Mouse (Mus musculus): Measurements from ENCODE around the gene Tradd. TPM values are rescaled to one million over a fixed set of nuclear protein-coding genes. Genes with fewer than 3 reads are reported as not detected.
"Not testable (repeated sequence)": the region's sequence is repeated elsewhere in the genome, so short reads cannot be mapped to it uniquely, and the experiment has no call there.

Tradd gene
- polyA plus RNA-seq, 1 experiment from 2014 or later: 25.0 TPM

DNA sequence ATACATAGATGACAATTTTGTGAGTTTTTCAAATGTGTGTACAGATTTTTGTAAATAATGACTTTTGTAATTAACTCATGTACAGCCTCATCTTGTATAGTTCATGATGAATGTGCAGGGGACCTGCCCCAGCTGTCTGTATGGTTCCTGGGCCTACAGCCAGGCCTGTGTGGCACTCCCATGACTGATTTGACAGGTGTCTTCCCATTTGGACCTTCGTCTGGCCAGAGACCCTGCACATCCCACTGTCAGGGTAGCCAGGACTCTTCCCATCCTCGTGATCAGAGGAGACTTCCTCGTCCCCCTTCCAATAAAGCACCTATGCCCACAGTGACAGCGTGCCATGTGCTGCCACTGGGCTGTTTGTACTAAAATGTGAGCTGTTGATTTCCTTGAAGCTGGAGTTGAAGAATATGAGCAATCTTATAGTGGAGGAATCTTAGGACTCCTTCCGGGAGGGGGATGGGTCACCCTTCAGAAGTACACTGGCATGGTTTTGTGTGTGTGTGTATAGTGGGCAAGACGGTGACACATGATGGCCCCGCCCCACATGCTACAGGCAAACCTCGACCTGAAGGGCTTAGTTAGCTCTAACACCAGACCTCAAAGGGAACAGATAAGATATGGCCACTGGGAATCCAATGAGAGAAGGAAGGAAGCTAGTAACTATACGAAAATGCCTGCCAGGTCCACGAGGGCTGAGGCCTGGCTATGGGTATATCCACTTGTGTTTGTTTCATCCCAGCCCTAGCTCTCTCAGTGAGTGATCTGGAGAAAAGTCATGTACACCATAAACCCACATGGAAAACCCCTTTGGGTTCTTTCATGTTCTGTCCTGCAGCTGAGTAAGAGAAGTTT is 11.5 kb downstream of the Tradd start:
- Histone ChIP-seq H3K27ac (replicated peaks) (no peak overlapping the region), H3K36me3 (peaks cover 51% of the 10 kb centered on the region), H3K4me2 (0 out of 2 replicates have a peak overlapping the region, but pooled peaks have one; percentile 96), H3K4me3 (no peak overlapping the region), H3K4me1 (replicated peaks) (peaks cover 18% of the 10 kb centered on the region), H3K9ac (no peak overlapping the region), H3K9me3 (no peaks in the 10 kb centered on the region), H3K27me3 (peaks cover 30% of the 10 kb centered on the region)
- ATAC-seq (ENCODE audit: low read depth): no peak
- WGBS: 89% methylated on average over 10 of the region's 10 CpGs

DNA sequence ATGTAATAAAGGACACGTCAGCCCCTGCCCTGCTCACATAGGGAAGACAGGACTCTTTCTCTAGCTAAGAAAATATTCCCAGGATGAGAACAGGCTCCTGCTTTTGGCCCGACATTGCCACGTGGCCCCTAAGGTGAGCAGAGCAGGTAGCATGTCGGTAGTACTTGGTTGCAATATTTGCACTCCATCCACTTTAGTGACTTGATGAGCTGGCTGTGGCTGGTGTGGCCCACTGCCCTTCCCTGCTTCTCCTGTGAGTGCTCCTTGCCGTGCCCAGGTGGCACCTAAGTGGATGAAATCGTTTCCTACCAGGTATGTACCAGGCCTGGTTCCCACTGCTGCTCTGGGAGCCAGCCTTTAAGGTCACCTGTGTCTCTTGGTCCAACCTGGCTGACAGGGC is 12.5 kb downstream of the Tradd start:
- H3K4me3 ChIP-seq: no peak overlapping the region
- peaks cover 23% of the 10 kb centered on the region for H3K27me3 ChIP-seq
- no peaks in the 10 kb centered on the region for H3K9me3 ChIP-seq
- no peak overlapping the region for H3K9ac ChIP-seq
- no peak overlapping the region for H3K4me2 ChIP-seq
- peaks cover 18% of the 10 kb centered on the region for H3K4me1 ChIP-seq (replicated peaks)
- no peak overlapping the region for H3K27ac ChIP-seq (replicated peaks)
- H3K36me3 ChIP-seq: peaks cover 61% of the 10 kb centered on the region
- WGBS: 95% methylated on average over 6 of the region's 6 CpGs
- ATAC-seq (ENCODE audit: low read depth): no peak

DNA sequence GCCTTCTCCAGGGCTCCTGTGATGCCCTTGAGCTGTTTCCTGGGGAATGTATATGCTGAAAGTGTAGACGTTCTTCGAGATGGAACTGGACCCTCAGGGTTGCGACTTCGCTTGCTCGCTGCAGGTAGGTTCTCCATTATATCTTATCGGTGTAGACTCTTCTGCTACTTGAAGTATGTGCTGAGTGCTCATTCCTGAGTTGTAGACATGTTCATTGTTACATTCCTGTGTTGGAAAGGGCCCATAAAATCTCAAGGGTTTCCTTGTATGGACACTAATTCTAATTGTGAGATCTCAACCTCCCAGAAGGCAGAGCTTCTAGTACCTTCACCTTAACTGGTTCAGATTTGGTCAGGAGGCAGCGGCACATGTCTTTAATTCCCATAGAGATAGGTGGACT is 23.4 kb downstream of the Tradd start:
- Histone ChIP-seq H3K9me3 (no peaks in the 10 kb centered on the region), H3K4me2 (no peak overlapping the region), H3K4me1 (replicated peaks) (no peaks in the 10 kb centered on the region), H3K36me3 (peaks cover 53% of the 10 kb centered on the region), H3K9ac (no peak overlapping the region), H3K27ac (replicated peaks) (no peak overlapping the region), H3K27me3 (no peaks in the 10 kb centered on the region), H3K4me3 (no peak overlapping the region)
- WGBS: 99% methylated on average over 7 of the region's 7 CpGs
- ATAC-seq (ENCODE audit: low read depth): no peak

DNA sequence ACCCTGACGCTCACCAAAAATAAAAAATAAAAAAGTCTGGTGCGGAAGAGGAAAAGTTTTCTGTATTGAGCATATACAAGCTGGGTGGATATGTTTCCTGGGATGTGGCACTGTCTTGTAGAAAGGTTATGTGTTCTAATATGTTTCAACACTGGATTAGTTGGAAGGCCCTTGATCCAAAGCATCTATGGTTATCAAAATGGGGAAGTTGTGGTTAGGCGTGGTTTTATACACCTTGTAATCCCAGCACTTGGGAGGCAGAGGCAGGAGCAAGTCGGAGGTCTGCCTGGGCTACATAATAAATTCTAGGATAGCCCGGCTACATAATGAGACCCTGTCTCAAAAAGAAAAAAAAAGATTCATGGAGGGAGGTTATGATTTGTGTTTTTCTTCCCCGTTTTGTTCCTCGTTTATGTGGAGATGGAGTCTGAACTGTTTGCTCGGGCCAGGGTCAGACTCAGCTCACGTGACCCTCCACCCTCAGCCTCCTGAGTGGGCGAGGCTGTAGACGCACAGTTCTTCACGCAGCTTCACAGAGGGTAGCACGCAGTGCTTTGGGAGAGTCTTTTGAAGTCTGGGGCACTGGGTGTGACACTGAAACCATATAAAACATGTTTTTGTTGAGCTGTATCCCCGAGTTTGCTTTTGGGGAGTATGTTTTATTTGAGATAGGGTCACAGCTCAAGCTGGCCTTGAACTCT is 26.8 kb downstream of the Tradd start:
- peaks cover 55% of the 10 kb centered on the region for H3K36me3 ChIP-seq

DNA sequence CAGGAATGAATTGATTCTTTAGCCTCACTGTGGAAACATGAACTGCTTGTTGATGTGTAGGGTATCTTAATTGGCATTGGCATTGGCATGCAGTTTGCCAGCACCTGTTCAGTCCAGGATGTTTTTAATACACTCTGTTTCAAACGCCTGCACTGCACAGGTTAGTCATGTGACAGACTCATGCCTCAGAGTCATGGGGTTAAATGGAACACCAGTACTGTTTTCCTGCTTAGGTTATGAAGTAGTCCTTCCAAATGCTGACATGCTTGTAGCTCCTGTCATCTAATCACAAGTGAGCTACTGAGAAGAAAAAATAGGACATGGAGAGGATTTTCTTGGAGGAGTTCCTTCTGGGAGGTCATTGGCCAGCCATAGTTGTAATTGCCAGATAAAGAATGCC is 29.2 kb downstream of the Tradd start:
- Histone ChIP-seq H3K9ac (no peak overlapping the region), H3K4me2 (no peak overlapping the region), H3K27ac (replicated peaks) (no peak overlapping the region), H3K9me3 (no peaks in the 10 kb centered on the region), H3K27me3 (no peaks in the 10 kb centered on the region), H3K36me3 (peaks cover 34% of the 10 kb centered on the region), H3K4me1 (replicated peaks) (no peaks in the 10 kb centered on the region), H3K4me3 (no peak overlapping the region)
- WGBS: 86% methylated on average over 1 of the region's 1 CpGs
- ATAC-seq (ENCODE audit: low read depth): no peak

More for the DNA sequence above, 26.8 kb downstream of the Tradd start:
- no peak overlapping the region for H3K9ac ChIP-seq
- H3K27me3 ChIP-seq: no peaks in the 10 kb centered on the region
- ATAC-seq (ENCODE audit: low read depth): no peak
- no peaks in the 10 kb centered on the region for H3K4me1 ChIP-seq (replicated peaks)
- H3K9me3 ChIP-seq: no peaks in the 10 kb centered on the region
- H3K4me3 ChIP-seq: no peak overlapping the region
- WGBS: 91% methylated on average over 14 of the region's 14 CpGs
- no peak overlapping the region for H3K27ac ChIP-seq (replicated peaks)
- H3K4me2 ChIP-seq: no peak overlapping the region

DNA sequence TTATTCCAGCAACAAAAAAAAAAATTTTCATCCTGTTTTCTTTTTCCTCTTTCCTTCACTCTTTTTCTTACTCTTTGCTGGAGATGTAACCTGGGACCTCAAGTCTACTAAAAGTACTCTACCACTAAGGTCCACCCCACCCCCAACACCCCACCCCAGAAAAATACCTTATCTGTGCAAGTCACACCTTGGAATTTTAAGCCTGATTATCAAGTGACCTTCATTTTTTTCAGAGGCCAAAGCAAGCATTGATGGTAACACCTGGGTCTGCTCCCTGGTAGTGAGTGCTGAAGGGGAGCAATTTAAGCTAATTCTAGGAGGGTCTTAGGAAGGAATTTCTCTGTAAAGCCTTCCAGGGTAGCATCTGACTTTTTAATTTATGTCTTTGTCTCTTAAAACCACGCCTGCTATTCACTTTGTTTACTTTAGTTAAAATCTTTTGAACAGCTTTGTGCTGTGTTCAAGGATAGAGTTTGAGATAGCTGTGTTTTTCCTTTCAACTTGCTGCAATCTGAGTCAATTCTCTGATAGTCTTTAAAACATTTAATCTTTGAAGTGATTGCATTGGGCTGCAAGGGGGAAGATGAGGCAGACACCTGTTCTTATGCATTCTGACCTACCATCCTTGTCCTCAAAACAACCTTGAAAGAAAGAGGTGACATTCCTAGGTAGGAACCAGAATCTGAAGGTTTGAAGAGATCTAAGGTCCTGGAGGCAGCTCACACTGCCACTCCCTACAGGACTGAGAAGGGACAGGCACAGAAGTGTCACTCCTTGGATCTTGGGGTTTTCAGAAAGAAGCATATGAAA is 31.1 kb downstream of the Tradd start:
- no peak overlapping the region for H3K4me3 ChIP-seq
- H3K27ac ChIP-seq (replicated peaks): no peak overlapping the region
- H3K27me3 ChIP-seq: no peaks in the 10 kb centered on the region
- H3K9me3 ChIP-seq: no peaks in the 10 kb centered on the region
- ATAC-seq (ENCODE audit: low read depth): no peak
- H3K36me3 ChIP-seq: peaks cover 17% of the 10 kb centered on the region; the same call in 1 of the 2 replicates
- no peaks in the 10 kb centered on the region for H3K4me1 ChIP-seq (replicated peaks)
- H3K4me2 ChIP-seq: no peak overlapping the region
- WGBS: 83% methylated on average over 1 of the region's 1 CpGs
- no peak overlapping the region for H3K9ac ChIP-seq

DNA sequence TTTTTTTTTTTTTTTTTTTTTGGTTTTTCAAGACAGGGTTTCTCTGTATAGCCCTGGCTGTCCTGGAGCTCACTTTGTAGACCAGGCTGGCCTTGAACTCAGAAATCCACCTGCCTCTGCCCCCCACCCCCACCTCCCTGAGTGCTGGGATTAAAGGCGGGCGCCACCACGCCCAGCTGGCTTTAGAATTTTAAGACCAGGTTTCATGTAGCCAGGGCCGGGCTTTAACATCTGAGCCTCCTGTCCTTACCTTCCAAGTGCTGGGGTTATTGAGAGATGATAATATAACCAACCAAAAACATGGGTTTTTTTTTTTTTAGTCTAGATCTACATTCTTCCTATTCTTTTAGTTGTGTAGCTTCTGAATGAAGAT is 32.1 kb downstream of the Tradd start:
- H3K27ac ChIP-seq (replicated peaks); ATAC-seq (ENCODE audit: low read depth); H3K27me3 ChIP-seq; H3K4me1 ChIP-seq (replicated peaks); H3K4me2 ChIP-seq; H3K9me3 ChIP-seq; H3K4me3 ChIP-seq; H3K9ac ChIP-seq: not testable (repeated sequence)
- peaks cover 17% of the 10 kb centered on the region; the same call in 1 of the 2 replicates for H3K36me3 ChIP-seq
- 97% methylated on average over 4 of the region's 4 CpGs for WGBS

DNA sequence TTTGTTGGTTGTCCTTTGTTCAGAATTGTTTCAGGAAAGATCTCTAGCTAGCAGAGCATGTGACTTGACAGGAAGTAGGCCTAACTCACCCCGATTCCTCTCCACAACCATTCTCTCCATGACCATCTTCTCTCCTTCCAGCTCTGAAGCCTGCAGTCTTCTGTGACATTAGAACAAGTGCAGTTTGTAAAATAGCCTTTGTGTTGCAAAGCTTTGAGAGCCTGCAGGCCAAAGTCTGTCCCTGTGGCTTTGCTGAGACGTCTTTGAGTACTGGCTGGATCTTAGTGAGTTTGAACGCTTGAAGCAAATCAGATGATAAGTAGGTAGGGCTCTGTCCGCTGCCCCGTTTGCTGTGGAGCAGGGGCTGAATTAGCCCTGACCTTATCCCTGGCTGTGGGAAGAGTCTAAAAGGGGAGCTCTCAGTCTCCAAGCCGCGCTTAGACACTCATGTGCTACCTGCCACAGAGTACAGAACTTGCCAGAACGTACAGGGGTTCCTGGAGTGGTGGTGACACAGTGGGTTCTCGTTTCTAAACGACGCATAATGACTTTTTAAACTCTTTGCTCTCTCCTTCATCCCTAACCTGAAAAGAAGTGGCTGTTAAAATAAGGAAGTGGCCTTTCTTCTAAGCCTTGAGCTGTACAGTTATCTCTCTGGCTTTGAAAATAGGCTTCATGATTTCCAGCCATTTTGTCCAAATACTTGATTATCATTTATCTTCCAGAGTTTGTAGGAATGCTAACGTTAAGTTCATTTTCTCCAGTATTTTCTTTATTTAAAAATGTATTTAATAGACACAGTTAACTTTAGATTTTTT is 32.7 kb downstream of the Tradd start:
- Histone ChIP-seq H3K9ac (no peak overlapping the region), H3K9me3 (no peaks in the 10 kb centered on the region), H3K27ac (replicated peaks) (no peak overlapping the region), H3K4me2 (no peak overlapping the region), H3K36me3 (peaks cover 17% of the 10 kb centered on the region; the same call in 1 of the 2 replicates), H3K4me3 (no peak overlapping the region), H3K27me3 (no peaks in the 10 kb centered on the region), H3K4me1 (replicated peaks) (0 out of 2 replicates have a peak, but pooled peaks cover 3% of the 10 kb centered on the region)
- ATAC-seq (ENCODE audit: low read depth): no peak
- WGBS: 89% methylated on average over 12 of the region's 12 CpGs

DNA sequence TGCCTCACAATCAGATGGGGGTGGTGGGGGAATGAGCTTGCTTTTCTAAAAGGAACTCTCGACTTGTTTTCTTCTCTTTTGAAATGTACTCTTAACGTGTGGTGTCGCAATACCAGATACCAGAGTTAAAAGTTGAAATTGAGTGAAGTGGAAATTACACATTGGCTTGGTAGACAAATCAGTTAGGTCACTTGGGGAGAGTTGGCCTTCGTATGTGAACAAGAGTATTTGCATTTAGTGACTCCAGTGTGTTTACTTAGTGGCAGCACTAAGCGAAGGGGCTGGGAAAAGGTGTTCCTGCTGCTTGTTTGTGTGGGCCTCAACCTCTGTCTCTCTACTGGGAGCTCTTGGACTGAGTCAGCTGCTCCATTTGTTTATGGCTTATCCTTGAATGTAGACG is 38.5 kb downstream of the Tradd start:
- Histone ChIP-seq H3K36me3 (no peaks in the 10 kb centered on the region), H3K9ac (peak overlapping the region; percentile 90), H3K27me3 (no peaks in the 10 kb centered on the region), H3K9me3 (no peaks in the 10 kb centered on the region), H3K4me1 (replicated peaks) (peaks cover 23% of the 10 kb centered on the region), H3K27ac (replicated peaks) (no peak overlapping the region), H3K4me3 (peak overlapping the region; percentile 96), H3K4me2 (peak overlapping the region; percentile 87)
- 25% methylated on average over 6 of the region's 6 CpGs for WGBS
- no peak for ATAC-seq (ENCODE audit: low read depth)

DNA sequence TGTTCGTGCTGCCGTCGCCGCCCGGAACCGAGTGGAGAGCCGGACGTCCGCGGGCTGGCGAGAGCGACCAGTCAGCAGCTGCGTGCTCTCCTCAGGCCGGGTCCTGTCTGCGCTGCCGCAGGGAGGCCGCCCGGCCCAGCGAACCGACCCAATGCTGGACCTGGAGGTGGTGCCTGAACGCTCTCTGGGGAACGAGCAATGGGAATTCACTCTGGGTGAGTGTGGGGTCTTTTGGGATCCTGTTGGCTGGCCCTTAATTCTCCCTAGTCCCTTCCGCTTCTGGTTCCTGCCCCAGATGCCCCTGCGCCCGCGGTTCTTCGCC is 39.2 kb downstream of the Tradd start:
- Histone ChIP-seq H3K36me3 (no peaks in the 10 kb centered on the region), H3K27me3 (no peaks in the 10 kb centered on the region), H3K4me2 (peak overlapping the region; percentile 87), H3K9me3 (no peaks in the 10 kb centered on the region), H3K4me1 (replicated peaks) (peaks cover 23% of the 10 kb centered on the region), H3K9ac (peak overlapping the region; percentile 90), H3K4me3 (peak overlapping the region; percentile 96), H3K27ac (replicated peaks) (peak overlapping the region; percentile 85)
- WGBS: under 1% methylated on average over 27 of the region's 27 CpGs
- ATAC-seq (ENCODE audit: low read depth): no peak; the same call in 1 of the 2 replicates

DNA sequence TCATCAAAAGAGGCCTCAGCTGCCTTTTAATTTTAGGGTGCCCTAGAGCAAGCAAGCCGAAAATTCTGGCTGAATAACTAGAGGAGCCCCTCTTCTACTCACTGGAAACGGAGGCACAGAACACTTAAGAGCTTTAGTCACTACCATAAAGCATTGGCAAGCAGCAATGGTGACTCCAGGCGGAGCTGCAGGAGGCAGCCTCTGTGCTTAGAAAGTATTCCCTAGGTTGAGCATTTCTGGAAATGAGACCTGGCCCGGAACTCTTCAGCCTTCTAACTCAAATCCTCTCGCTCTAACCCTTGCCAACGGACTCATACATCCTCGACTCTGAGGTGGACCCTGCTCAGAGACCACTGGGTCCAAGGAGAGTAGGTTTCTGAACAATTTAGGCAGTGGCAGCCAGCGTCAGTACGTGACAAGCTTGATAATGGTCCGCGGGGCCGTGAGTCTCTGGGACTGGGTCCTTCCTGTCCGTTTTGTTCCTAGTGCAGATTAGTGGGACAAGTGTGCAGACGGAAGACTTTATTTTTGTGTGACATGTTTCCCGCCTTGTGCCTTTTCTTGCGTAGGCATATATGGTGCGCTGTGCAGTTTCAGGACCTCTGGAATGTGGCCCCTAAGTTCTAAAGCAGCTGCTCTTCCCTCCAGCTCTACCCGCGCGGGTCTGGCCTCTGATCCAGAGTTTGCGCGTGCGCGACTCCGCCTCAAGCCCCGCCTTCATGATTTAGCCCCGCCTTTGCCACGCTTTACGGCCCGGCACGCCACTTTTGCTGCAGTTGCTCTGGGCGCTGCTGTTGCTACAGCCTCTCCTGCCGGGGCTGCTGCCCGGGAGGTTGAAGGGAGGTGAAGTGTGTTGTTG is 39.8 kb downstream of the Tradd start, which contains the start of gene D230025D16Rik:
TSS of gene D230025D16Rik (plus strand) at position 733 of the 859 bp plus-strand sequence.
- Histone ChIP-seq H3K4me1 (replicated peaks) (peaks cover 23% of the 10 kb centered on the region), H3K4me2 (peak within 1 kb of the TSS; percentile 87), H3K36me3 (no peaks in the 10 kb centered on the region), H3K27me3 (no peaks in the 10 kb centered on the region), H3K27ac (replicated peaks) (peak within 1 kb of the TSS; percentile 85), H3K9ac (peak within 1 kb of the TSS; percentile 90), H3K9me3 (no peaks in the 10 kb centered on the region), H3K4me3 (peak within 1 kb of the TSS; percentile 96)
- ATAC-seq (ENCODE audit: low read depth): peak; percentile 95
- 2% methylated on average over 34 of the region's 34 CpGs for WGBS

Measured in neural tube, embryonic 13.5 days (tissue).